Mouse (Mus musculus) retina, adult 2 months (tissue): ENCODE measurements around the gene Gfer.

ENCODE experiments used
- DNase-seq: peaks from one replicate; pipeline ENCODE4 v3.0.0-alpha.2; 2012; ENCODE audit warnings: low read depth, low spot score

Gene Gfer

GRCm38 (mm10) chr17:24696011-24696697 is at the start of gene Gfer, which contains the start of gene Noxo1:
TSS of gene Gfer (minus strand) at chr17:24696156.
TSS of gene Noxo1 (plus strand) at chr17:24696234.
- DNase-seq = peak; percentile 65

- DNase-seq = no peak
These were observed 48.4 kb upstream of the Gfer start for GRCm38 (mm10) chr17:24744381-24744780.

GRCm38 (mm10) chr17:24743896-24744295 is 47.9 kb upstream of the Gfer start:
- DNase-seq = no peak

- DNase-seq = no peak
These were observed 46.4 kb upstream of the Gfer start for GRCm38 (mm10) chr17:24742307-24742706.

- no peak for DNase-seq
These were observed 44.0 kb upstream of the Gfer start for GRCm38 (mm10) chr17:24739926-24740325.

- no peak for DNase-seq
These were observed 42.3 kb upstream of the Gfer start for GRCm38 (mm10) chr17:24738238-24738637.

DNA sequence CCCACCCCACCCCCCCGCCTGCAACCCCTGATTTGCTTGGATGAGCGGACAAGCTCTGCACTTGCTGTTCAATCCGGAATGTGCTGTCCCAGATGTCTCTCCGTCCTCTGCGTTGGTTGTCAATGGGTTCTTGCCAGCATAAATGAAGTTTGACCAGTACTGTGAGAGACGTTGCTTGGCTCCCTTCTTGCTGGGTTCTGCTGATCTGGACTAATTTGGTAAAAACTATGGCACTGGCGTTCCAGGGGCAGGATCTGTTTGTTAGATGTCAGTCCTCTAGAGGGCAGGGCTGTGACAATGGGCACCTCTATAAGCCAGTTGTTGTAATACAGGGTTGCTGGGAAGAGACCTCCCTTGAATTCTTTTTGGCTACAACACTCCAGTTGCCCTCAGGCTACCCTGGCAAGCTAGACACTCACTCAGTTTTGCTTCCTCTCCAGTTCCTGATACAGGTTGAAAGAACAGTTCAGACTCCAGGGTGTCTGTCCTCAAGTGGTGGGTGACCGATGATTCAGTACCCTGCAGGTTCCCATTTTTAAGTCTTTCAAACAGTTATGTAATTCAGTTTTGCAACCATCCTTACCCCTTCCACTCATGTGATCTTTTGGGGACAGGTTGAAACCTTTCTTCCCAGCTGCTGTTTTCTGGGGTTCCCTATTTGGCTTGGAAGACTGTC is 41.3 kb upstream of the Gfer start:
- no peak for DNase-seq

DNA sequence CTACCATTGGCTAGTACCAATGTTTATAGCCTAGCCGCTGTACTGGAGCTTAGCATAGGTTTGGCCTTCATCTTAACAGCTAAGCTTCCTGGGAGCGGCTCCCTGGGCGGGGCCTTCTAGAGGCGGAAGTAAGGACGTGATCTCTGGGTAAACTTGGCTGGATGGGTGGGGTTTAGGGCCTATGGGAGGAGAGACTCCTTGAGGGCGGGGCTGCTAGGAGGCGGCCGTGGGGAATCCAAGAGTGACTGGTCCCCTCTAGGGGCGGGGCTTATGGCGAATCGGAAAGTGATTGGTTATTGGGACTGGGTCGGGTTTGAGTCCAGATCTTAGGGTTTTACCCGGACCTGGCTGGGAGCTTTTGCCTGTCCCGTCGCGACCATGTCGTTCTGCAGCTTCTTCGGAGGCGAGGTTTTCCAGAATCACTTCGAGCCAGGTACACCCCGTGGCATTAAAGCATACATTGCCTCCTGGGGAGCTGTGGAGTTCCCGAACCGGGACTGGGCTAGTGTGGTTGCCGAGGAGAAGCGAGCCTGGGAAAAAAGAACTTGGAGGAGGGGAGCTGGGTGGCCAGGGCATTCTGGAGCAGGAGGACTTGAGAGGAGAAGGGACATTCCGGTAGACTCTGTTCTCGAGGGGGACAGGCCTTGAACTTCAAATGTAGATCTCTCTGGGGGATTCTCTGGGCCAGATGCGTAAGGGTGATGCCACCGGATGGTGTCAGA is 40.5 kb upstream of the Gfer start, which contains the start of gene Msrb1:
Gene Msrb1 (plus strand): TSS at position 313 of the 722 bp plus-strand sequence.
- DNase-seq = peak; percentile 87

DNA sequence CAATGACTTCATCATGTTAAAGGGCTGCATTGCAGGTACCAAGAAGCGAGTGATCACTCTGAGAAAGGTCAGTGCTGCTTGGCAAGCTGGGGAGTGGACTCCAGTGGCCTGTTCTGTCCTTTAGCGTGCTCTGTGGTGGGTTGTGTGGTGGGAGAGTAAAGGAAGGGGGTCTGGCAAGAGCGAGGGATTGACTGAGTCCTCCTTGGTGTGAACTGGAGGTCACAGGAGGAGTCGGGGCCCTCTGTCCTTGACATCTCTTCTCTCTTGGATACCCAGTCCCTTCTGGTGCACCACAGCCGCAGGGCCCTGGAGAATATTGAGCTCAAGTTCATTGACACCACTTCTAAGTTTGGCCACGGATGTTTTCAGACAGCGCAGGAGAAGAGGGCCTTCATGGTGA is 39.5 kb upstream of the Gfer start:
- no peak for DNase-seq

DNA sequence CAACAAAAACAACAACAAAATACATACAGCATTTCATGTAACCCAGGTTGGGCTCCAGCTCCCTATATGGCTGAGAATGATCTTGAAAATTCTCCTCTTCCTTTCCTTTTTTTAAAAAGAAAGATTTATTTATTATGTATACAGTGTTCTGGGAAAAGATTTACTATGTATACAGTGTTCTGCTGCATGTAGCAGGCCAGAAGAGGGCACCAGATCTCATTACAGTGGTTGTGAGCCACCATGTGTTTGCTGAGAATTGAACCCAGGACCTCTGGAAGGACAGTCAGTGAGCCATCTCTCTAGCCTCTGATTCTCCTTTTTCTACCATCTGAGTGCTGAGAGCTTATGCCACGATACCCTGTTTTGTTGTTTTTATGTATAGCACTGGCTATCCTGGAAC is 38.6 kb upstream of the Gfer start:
- no peak for DNase-seq

DNA sequence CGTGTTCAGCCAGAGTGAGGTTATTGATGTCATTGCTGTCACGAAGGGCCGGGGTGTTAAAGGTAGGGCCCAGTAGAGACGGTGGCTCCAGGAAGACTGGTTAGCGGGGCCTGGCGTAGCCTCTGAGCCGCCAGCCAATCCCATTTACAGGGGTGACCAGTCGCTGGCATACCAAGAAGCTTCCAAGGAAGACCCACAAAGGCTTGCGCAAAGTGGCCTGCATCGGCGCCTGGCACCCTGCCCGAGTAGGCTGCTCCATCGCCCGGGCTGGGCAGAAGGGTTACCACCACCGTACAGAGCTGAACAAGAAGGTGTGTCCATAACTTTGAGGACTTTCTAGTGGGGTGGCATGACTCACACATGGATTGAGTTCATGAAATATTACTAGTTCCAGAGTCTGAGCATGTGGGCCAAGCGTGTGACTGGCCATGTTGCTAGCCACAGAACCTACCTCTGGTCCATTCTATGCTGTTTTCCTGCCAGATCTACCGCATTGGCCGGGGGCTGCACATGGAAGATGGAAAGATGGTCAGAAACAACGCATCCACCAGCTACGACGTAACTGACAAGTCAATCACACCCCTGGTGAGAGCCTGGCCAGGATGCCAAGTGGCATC is 37.6 kb upstream of the Gfer start:
- DNase-seq = no peak

- no peak for DNase-seq
These were observed 36.4 kb upstream of the Gfer start for GRCm38 (mm10) chr17:24732233-24732935.

GRCm38 (mm10) chr17:24730787-24731186 is 34.8 kb upstream of the Gfer start:
- DNase-seq = no peak

GRCm38 (mm10) chr17:24729067-24729466 is 33.1 kb upstream of the Gfer start:
- DNase-seq = no peak

DNA sequence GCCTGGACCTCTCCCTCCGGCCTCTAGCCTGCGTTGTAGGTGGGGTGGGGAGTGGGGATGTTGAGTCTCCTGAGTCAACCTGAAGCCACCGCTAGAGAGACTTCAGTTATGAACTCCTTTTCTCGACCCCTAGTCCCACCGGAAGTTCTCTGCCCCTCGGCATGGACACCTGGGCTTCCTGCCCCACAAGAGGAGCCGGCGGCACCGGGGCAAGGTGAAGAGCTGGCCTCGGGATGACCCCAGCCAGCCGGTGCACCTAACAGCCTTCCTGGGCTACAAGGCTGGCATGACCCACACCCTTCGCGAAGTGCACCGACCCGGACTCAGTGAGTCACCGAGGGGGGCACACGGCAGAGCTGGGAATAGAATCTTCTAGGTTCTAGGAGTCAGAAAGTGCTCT is 32.2 kb upstream of the Gfer start:
- DNase-seq = no peak

DNA sequence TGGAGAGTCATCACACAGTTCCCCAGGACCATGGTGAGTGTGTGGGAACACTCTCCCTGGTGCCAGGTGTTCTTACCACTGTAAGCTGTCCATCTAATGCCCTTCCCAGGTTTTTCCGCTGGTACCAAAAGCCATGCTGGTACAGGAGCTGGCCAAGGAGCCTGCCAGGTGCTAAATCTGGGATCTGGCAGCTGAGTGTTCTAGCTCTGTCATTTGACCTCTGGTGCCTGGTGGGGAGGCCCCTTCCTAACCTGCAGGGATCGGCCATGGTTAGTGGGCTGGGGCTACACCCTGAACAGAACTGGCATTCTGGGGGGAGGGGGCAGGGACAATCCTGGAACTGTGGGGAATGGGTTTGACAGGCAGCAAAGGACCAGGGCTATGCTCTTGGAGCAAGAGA is 31.7 kb upstream of the Gfer start, which contains the start of gene Rpl3l:
Gene Rpl3l (plus strand): TSS at position 203 of the 400 bp plus-strand sequence.
- no peak for DNase-seq

GRCm38 (mm10) chr17:24725637-24726390 is 29.9 kb upstream of the Gfer start:
- DNase-seq = no peak

DNA sequence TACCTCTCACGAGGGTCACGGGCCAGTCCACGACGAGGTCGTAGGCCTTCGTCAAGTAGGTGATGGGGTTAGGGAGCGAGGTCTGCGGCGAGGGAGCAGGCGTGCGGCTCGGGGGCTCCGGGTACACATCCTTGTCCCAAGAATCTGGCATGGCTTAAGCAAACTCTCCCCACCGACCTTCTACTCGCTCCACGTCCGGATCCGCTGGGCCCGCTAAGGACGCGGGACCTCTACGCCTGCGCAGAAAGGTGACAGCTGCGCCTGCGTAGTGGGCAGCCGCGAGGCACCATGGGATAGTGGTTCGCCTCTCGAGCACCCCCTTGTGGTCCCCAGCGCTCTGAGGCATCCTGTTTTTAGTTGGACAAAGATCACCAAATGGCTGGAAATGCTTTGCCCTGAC is 28.2 kb upstream of the Gfer start, which contains the start of gene Ndufb10:
Gene Ndufb10 (minus strand): TSS at position 295 of the 400 bp plus-strand sequence.
- DNase-seq = peak; percentile 87

GRCm38 (mm10) chr17:24723881-24724180 is 27.9 kb upstream of the Gfer start:
- no peak for DNase-seq

DNA sequence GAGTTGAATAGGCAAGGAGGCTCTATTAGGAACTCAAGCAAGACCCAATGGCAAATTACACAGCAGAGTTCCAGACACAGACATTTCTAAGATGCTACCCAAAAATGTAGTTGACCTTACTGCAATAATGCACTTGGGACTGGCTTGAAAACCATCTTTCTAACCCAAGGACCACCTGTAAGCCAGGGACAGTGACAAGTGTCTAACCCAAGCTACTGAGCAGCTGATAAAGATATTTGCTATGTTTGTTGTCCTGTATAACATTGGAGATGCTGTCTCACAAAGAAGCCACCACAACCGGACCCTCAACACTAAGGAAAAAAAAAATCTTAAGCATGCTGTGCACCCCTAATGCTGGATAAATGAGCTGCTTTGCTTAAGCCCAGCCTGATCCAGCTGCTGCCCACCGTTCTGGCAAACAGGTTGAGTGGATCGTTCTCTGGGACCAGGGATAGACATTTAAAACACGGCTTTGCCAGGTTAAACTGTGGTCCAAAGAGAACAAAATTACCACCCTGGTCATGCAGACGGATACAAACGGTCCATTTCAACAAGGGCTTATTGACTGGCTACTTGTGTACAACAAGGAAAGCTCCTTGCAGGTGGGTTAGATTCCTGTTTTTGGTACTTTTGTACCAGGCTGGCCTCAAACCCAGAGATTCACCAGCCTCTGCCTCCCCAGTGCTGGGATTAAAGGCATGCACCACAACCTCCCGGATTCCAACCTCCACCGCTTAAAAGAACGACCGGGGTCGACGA is 27.3 kb upstream of the Gfer start:
- no peak for DNase-seq
